Mouse (Mus musculus): Measurements from ENCODE around the gene Tead1.

GRCm38 (mm10) chr7:112937089-112937488 lies 258.0 kb downstream of the Tead1 start:
- TF ChIP-seq CTCF (IDR thresholded peaks at IDR 0.05; ENCODE audit: control insufficient read depth, insufficient read depth, insufficient read length) (no peak), MAX (IDR thresholded peaks at IDR 0.05) (no peak), CEBPB (IDR thresholded peaks at IDR 0.05; ENCODE audit: low read depth) (no peak), USF1 (IDR thresholded peaks at IDR 0.05; ENCODE audit: low read depth) (no peak), MYOG (IDR thresholded peaks at IDR 0.05; ENCODE audit: control insufficient read depth, extremely low read depth, insufficient read length) (no peak), FOSL1 (IDR thresholded peaks at IDR 0.05; ENCODE audit: insufficient read depth, low read length, poor library complexity, severe bottlenecking) (no peak), MYOD1 (IDR thresholded peaks at IDR 0.05; ENCODE audit: control insufficient read depth, insufficient read length, low read depth) (no peak)

Measured in C2C12 (cell line).